Mouse (Mus musculus) heart, postnatal 0 days (tissue): ENCODE data around the gene Tmem72. TPM values are rescaled to one million over a fixed set of nuclear protein-coding genes. Genes with fewer than 3 reads are reported as not detected.

Experiments used
- ATAC-seq: fragments of 200-750 bp; cut with Nextera tagmentation; 2 replicates; pipeline ENCODE4 v1.8.0; 2017; ENCODE audit warnings: low read depth, moderate number of reproducible peaks, moderate library complexity; ENCODE audit not compliant: insufficient read depth
- DNase-seq: peaks from one replicate; pipeline ENCODE4 v3.0.0-alpha.2; 2016; ENCODE audit warnings: low spot score
- H3K27ac ChIP-seq: fragments of 300-500 bp; sonication (generic); 2 replicates; pipeline ENCODE4 v1.5.1; 2014; ENCODE audit warnings: low read depth, mild to moderate bottlenecking
- H3K27me3 ChIP-seq: fragments of 300-500 bp; sonication (generic); 2 replicates; pipeline ENCODE4 v1.6.1; 2014; ENCODE audit warnings: low read length, mixed read lengths; ENCODE audit not compliant: control insufficient read depth, insufficient read depth
- H3K36me3 ChIP-seq: fragments of 300-500 bp; sonication (generic); replicated peaks from 2 replicates; pipeline ENCODE4 v1.6.1; 2014; ENCODE audit warnings: low read length, mixed read lengths; ENCODE audit not compliant: control insufficient read depth, insufficient read depth
- H3K4me1 ChIP-seq: fragments of 300-500 bp; sonication (generic); 2 replicates; pipeline ENCODE4 v1.6.1; 2014; ENCODE audit warnings: antibody characterized with exemption; ENCODE audit not compliant: control insufficient read depth, insufficient read depth
- H3K4me2 ChIP-seq: fragments of 300-500 bp; sonication (generic); 2 replicates; pipeline ENCODE4 v1.6.1; 2014; ENCODE audit warnings: low read depth, mild to moderate bottlenecking, low read length, moderate library complexity
- H3K4me3 ChIP-seq: fragments of 300-500 bp; sonication (generic); 2 replicates; pipeline ENCODE4 v1.5.1; 2014; ENCODE audit warnings: low read depth, low read length
- H3K9ac ChIP-seq: fragments of 300-500 bp; sonication (generic); replicated peaks from 2 replicates; pipeline ENCODE4 v1.6.1; 2014; ENCODE audit warnings: low read depth, low read length, mixed read lengths
- H3K9me3 ChIP-seq: fragments of 300-500 bp; sonication (generic); replicated peaks from 2 replicates; pipeline ENCODE4 v1.6.1; 2016; ENCODE audit warnings: low read length; ENCODE audit not compliant: control insufficient read depth
- CTCF ChIP-seq: IDR thresholded peaks from 2 replicates; pipeline ENCODE4 v1.5.1; 2016; ENCODE audit warnings: antibody characterized with exemption, control low read depth, low read depth
- EP300 ChIP-seq: IDR thresholded peaks from 2 replicates; pipeline ENCODE4 v1.6.1; 2016; ENCODE audit warnings: antibody characterized with exemption, low read depth
- WGBS: fragments of 180-500 bp; shearing (Covaris S2); extraction: QIAGEN DNeasy Blood & Tissue Kit; methylation state at CpG from one replicate; pipeline ENCODE4 v1.1.7; 2014; 5-methylcytosine and 5-hydroxymethylcytosine counted together
- microRNA-seq: library from miRNA; unstranded; fragments of <30 nt; microRNA quantifications from one replicate; pipeline ENCODE4, GENCODE M21; 2016
- polyA plus RNA-seq: library from polyadenylated mRNA; unstranded; fragments of >200 nt; fragmentation: Nextera tagmentation; extraction: Ambion mirVana; gene quantifications from 2 replicates; pipeline ENCODE4 v1.2.1, GENCODE M21; 2015
- total RNA-seq: library from RNA; depleted of rRNA; stranded (reverse); fragments of >200 nt; gene quantifications from 2 replicates; pipeline ENCODE4 v1.2.3, GENCODE M21; 2014; ENCODE audit warnings: low replicate concordance; rRNA removed

Tmem72 gene
- total and polyA plus RNA-seq, 2 experiments from 2014 or later: 0.05 to 0.15 TPM

DNA sequence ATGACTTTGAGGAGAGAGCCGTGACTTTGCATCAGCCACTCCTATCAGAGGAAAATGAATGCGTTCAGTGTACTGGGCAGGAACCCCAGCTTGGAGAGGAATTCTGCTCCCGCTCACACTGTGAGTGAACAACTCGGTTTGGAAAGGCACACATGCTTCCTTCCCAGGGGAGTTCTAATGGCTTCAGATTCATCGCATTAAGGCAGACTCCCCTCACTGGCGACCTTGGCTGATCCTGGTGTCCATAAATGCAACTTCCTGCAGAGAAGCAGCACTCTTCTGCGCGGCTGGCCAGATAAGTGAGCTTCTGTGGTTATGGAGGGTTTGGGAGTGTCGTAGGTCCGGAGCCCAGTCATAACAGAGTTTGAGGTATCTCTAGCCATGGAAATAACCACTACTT is 86.9 kb downstream of the Tmem72 start:
- no peaks in the 10 kb centered on the region for H3K27me3 ChIP-seq
- 65% methylated on average over 10 of the region's 10 CpGs for WGBS
- no peak for ATAC-seq
- H3K27ac ChIP-seq: peak overlapping the region; percentile 94; the same call in 1 of the 2 replicates
- peak overlapping the region; percentile 71; the same call in 1 of the 2 replicates for H3K4me2 ChIP-seq
- peaks cover 9% of the 10 kb centered on the region; the same call in 1 of the 2 replicates for H3K36me3 ChIP-seq
- H3K9ac ChIP-seq: no peak overlapping the region
- TF ChIP-seq CTCF (no peak), EP300 (no peak)
- H3K4me1 ChIP-seq: peaks cover 11% of the 10 kb centered on the region
- H3K4me3 ChIP-seq: no peak overlapping the region
- H3K9me3 ChIP-seq: no peaks in the 10 kb centered on the region
- no peak for DNase-seq

Small RNA genes lying within 50 kb of the gene (microRNA-seq; reads per million reads assigned to microRNA genes)
- gene Mir7043: not detected

Other genes with a start within 250 kb of the Tmem72 start
- gene Olfr211, start 227.8 kb downstream of the Tmem72 start, total RNA-seq: not detected in 2 replicates
- not detected in 2 replicates for gene Olfr211, start 227.8 kb downstream of the Tmem72 start, polyA plus RNA-seq
- gene Olfr212, start 210.4 kb downstream of the Tmem72 start, total RNA-seq: 0.19 TPM in 1 of 2 replicates, not detected in the other
- gene Olfr212, start 210.4 kb downstream of the Tmem72 start, polyA plus RNA-seq: not detected in 2 replicates
- gene Olfr213, start 178.5 kb downstream of the Tmem72 start, total RNA-seq: not detected in 2 replicates
- gene Olfr213, start 178.5 kb downstream of the Tmem72 start, polyA plus RNA-seq: not detected in 2 replicates
- 0.11 and 0.12 TPM in 2 replicates for gene Gm5580, start 165.8 kb downstream of the Tmem72 start, total RNA-seq
- 0.15 and 0.25 TPM in 2 replicates for gene Gm5580, start 165.8 kb downstream of the Tmem72 start, polyA plus RNA-seq
- not detected in 2 replicates for gene Olfr214, start 162.7 kb downstream of the Tmem72 start, total RNA-seq
- not detected in 2 replicates for gene Olfr214, start 162.7 kb downstream of the Tmem72 start, polyA plus RNA-seq
- not detected in 2 replicates for gene Olfr215, start 132.7 kb downstream of the Tmem72 start, total RNA-seq
- gene Olfr215, start 132.7 kb downstream of the Tmem72 start, polyA plus RNA-seq: not detected in 2 replicates
- gene Zfp422, start 87.9 kb downstream of the Tmem72 start, total RNA-seq: 29.1 and 33.0 TPM in 2 replicates
- gene Zfp422, start 87.9 kb downstream of the Tmem72 start, polyA plus RNA-seq: 49.8 and 50.7 TPM in 2 replicates
- 169 and 347 TPM in 2 replicates for gene Depp1, start 66.3 kb downstream of the Tmem72 start, total RNA-seq
- 41.3 and 49.6 TPM in 2 replicates for gene Depp1, start 66.3 kb downstream of the Tmem72 start, polyA plus RNA-seq
- gene Rassf4, start 43.0 kb downstream of the Tmem72 start, total RNA-seq: 1.6 and 2.6 TPM in 2 replicates
- gene Rassf4, start 43.0 kb downstream of the Tmem72 start, polyA plus RNA-seq: 5.9 and 6.0 TPM in 2 replicates